Mouse (Mus musculus) skeletal muscle tissue, adult 2 months (tissue): ENCODE measurements around the gene Ubap1.
A peak's percentile ranks its signal among the peaks of the same experiment; 100 is the strongest.

Source experiments
- DNase-seq: peaks from one replicate; pipeline ENCODE4 v3.0.0-alpha.2; 2012; ENCODE audit warnings: low read depth, low spot score

Gene Ubap1

DNA sequence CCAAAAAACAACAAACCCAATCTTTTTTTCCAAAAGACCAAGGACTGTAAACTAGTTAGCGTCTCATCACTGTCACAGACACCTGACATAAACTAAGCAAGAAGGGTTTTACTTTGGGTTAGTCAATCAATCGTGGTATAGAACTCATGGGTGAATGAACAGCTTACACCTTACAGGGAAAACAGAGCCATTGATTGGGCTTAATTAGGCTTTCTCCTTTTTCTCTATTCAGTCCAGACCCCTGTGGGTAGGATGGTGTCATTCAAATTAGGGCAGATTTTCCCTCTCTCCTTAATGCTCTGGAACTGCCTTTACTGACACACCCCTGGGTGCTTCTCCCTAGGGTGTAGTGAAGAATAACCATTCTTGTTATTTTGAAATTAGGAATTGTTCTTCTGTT is 8.4 kb downstream of the Ubap1 start:
- no peak for DNase-seq

DNA sequence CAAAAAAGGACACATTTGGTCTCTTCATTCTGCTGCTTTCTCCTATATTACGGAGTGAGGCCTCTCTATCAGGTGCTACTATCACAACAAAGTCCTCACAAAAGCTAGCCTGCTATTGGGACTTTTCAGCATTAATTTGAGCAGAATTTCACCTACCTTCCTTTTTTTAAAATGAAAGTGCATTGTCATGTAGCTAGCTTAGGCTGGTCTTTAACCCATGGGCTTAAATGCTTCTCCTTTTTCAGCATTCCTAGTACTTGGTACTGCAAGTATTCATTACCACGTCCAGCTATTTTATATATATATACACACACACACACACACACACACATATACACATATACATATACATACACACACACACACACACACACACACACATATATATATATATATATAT is 9.9 kb downstream of the Ubap1 start:
- no peak for DNase-seq

- DNase-seq: no peak
Observed at GRCm38 (mm10) chr4:41359358-41359757, 10.6 kb downstream of the Ubap1 start.

- no peak for DNase-seq
Observed at GRCm38 (mm10) chr4:41361059-41361458, 12.3 kb downstream of the Ubap1 start.

GRCm38 (mm10) chr4:41368198-41368597 is 19.4 kb downstream of the Ubap1 start:
- no peak for DNase-seq

DNA sequence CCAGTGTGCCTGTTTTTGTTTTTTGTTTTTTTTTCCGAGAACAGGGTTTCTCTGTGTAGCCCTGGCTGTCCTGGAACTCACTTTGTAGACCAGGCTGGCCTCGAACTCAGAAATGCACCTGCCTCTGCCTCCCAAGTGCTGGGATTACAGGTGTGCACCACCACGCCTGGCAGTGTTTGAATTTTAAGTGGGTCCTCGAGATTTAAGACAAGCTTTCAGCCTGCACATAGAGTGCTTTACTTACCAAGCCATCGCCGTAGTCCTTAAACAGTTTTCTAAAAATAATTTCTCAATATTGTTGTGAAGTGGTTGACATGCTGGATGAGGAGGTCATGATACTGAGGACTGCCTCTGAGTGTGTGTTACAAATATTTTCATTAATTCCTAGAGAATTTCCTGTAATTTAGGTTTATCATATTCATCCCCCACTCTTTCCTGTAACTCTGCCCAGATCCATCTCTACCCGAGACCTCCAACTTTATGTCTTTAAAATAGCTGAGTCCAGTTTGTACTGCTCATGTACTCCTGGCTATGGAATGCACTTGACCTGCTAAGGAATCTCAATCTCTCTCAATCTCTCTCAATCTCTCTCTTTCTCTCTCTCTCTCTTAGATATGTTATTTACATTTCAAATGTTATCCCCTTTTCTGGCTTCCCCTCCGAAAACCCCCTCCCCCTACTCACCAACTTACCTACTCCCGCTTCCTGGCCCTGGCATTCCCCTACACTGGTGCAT is 21.1 kb downstream of the Ubap1 start:
- no peak for DNase-seq

- DNase-seq: no peak
Observed at GRCm38 (mm10) chr4:41377567-41377966, 28.8 kb downstream of the Ubap1 start.

DNA sequence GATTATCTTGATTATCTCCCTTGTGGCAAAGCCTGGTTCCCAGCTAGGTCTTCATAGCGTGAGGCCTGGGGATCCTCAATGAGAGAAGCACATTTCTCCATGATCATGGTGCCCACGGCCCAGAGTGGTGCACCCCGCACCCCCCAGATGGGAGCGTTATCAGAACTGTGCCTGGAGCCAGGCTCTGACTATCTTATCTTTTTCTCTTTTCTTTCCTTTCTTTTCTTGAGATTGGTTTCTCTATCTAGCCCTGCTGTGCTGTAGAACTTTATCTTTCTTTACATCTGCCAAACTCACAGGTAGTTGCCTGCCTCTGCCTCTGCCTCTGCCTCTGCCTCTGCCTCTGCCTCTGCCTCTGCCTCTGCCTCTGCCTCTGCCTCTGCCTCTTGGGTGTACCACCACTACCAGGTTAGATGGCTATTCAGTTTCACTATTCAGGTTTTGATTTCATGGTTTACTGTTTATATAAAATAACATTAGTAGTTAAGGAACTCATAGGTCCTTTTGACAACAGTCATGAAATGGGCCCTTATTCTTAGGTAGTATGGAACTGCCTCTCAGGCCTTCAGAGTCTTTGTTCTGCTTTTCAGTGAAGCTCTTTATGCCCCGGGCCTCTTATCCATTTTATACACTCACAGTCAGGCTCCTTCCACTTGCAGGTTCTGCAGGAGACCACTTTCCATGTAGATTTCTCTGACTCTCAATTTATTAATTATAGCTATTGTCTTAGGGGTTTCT is 32.6 kb downstream of the Ubap1 start:
- no peak for DNase-seq

DNA sequence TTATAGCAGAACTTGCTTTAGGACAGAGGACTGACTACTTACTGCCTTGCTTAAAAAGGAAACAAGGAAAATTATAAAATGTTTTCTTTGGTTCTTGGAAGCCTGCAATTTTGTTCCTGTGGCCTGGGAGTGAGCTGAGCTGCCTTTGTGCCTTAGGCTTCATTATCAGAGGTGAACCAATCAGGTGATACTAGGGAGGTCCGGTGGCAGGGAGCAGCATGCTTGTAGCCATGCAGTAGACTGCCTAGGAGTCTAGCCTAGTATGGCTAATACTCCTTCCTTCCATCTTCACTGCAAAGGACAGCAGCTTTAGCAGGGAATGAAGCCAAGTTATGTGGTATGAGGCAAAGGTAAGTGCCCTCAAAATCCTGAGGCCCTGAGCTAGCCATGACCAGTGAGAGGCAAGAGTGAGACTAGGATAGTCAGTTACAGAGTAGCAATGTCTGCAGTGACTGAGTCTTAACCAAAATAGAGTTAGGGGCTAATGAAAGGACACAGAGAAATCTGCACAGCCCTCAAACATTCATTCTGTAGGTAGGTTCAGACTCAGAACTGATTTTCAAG is 37.7 kb downstream of the Ubap1 start:
- no peak for DNase-seq

DNA sequence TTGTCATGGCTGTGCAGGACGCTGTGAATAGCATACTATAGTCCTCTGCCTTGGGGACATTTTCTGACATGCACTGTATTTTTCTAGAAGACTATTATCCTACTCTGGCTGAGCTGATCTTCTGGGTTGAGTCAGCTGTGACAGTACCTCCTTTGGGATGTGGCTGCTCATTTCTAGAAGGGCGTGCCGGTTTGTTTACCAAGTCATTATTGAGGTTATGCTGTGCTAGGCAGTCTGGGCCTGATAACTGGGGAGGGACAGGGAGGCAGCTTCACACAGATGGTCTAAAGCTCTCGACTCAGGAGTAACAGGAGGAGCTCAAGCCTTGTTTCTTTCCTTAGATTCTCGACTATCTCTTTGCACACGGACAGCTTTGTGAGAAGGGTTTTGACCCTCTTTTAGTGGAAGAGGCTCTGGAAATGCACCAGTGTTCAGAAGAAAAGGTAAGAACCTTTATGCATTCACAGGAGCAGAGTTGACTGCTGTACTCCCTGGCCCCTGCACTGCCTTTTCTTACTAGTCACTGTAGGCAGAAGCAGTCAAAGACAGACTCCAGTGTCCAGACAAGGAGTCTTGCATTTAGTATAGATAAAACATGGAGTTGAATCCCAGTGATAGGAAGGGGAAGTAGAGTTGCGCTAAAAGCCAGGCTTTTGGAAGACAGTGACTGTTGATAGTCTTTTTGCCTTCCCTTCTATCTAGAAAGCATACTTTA is 39.1 kb downstream of the Ubap1 start:
- peak; percentile 45 for DNase-seq

DNA sequence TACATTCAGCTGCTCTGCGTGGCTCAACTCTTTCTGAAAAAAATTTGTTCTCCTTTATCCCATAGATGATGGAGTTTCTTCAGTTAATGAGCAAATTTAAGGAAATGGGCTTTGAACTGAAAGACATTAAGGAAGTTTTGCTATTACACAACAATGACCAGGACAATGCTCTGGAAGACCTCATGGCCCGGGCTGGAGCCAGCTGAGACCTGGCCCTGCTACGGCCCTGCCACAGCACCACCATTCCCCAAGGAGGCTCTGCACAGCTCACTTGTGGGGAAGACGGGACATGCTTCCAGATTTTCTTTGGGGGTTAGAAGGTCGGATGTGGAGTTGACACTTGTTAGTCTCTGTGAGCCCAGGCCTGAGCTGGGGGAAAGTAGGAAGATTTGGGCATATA is 39.8 kb downstream of the Ubap1 start:
- DNase-seq: no peak

DNA sequence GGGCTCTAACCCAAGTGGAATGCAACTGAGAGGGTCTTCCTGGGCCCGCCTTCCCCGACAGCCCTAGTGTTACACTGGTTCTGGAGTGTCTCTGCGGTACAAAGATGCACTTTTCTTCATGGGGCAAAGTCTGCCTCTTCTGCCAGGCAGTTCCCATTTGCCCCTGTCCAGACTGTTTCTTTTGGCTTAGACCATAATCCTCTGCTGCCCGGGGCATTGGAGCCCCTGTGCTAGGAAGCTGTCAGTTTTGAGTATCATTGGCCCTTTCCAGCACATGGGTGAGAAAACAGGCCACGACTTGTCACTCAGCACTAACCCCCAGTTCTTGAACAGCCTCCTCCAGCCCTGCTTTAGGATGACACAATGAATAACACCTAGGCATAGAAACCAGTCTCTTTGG is 40.4 kb downstream of the Ubap1 start:
- no peak for DNase-seq

DNA sequence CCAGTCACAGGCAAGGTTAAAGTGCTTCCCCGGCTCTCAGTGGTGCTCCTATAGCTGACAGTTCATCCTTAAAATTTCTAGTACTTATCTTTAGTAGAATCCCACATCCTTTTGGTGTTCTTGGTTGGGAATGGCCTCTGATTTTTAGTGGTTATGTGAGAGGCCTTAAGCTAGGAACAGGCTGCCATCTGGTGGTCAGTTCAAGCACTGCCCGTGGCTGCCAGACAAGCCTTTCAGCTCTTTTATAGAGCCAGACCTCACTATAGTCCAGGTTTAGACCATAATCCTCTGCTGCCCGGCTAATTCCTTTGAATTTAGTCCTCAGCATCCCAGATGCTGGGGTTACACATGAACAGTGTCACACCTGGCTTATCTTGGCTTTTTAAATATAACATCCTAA is 41.3 kb downstream of the Ubap1 start:
- DNase-seq: peak; percentile 69

DNA sequence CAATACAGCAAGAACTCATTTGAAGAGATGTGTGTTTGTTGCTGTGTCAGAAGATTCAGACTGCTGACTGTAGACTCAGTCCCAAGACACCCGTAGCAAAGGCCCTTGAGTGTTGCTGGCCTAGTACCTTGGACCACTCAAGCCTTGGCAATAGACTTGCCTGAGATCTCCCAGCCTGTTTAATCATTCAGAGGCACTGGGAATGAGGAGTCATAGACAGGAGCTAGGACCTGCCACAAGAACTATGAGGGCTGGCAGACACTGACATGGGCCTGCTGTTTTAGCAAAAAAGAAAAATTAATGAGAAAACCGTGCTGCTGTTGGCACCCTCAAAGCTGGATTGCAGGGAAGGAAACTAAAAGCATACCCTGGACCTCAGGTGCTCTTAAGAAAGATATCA is 42.2 kb downstream of the Ubap1 start:
- DNase-seq: no peak

DNA sequence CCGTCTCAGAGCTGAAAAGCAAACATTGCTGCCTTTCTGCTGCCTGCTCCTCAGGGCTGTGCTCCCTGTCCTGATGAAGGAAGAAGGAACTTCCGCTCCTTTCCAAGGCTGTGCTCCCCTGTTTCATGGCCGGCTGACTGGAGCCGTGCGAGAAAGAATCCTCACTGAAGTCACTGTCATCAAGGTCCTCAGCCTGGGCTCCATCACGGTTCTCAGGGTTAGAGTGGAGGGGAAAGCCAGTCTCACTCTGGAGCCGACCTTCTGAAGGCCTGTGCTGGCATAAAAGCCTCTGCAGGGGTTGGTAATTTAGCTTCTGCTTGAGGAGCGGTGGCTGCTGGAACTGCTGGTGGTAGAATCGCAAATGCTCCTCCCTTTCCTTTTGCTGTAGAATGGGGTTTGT is 45.9 kb downstream of the Ubap1 start:
- DNase-seq: no peak

DNA sequence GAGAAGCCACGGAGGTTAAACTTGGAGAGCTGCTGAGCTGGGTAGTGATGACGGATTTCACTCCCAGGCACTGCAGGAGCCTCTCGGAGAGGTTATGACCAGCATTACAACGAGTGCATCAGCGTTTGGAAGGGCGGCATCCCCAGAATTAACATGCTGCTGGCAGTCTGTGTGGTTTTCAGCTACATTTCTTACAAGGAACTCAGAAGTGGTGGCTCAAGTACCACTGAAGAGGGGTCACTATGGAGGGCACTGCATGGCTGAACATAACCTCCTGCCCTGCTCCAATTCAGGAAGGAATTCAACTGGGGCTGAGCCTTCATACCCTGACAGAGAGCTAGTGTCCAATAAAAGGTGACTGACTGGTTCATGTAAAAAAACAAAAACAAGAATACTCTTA is 49.6 kb downstream of the Ubap1 start:
- DNase-seq: no peak

DNA sequence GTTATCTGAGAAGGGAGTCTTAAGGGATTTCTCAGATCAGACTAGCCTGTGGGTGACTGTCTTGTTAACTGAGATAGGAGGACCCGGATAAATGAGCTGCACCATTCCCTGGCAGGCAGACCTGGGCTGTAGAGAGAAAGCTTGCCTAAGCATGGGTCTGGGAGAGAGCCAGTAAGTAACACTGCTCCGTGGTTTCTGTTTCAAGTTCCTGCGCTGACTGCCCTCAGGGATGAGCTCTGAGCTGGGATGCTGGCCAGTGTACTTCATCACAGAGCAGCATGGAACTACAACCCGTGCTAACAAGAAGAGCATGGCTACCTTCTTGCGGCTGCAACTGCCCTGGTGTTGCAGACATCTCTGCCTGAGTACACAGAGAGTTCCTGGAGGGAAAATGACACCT is 51.1 kb downstream of the Ubap1 start:
- DNase-seq: peak; percentile 88

GRCm38 (mm10) chr4:41401167-41401566 is 52.4 kb downstream of the Ubap1 start:
- DNase-seq: no peak

DNA sequence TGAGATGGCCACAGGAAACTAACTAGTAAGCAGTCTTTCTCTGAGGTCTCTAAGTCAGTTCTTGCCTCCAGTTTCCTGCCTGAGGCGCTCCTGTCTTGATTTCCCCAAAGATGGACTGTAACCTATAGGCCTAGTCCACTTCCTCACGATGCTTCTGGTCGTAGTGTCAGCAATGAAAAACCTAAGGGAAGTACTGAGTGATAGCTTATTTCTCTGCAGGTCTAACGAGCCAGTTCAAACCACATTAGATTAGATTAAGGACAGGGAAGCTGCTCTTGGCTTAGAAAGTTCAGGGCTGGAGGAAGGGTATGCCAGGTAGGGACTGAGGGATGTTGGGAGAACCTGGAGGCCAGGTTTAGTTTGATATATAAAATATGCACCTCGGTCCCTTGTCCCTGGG is 52.8 kb downstream of the Ubap1 start:
- no peak for DNase-seq

DNA sequence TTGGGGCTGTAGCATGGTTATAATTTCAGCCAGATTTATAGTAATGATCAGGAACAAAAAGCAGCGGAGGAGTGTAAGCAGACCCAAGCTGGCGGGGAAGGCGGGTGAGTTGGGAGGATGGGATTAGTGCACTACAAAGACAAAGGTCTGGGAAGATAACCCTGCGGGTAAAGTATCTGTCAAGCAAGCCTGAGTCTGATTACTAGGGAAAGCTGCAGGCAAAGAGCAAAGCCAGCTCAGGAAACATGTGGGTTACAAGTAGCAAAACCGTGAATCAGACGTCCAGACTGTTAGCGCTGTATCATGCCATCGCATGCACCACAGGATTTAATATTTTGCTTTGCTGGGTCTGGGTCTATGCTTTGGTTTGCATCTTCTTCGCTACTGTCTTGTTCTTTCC is 57.8 kb downstream of the Ubap1 start:
- DNase-seq: no peak

GRCm38 (mm10) chr4:41407353-41407752 is 58.6 kb downstream of the Ubap1 start:
- DNase-seq: no peak

- no peak for DNase-seq
Observed at GRCm38 (mm10) chr4:41409341-41409740, 60.5 kb downstream of the Ubap1 start.
